Mouse (Mus musculus) MEL (cell line): ENCODE measurements around the gene Foxp2.

Experiments
- CHD2 ChIP-seq: IDR thresholded peaks from 2 replicates; pipeline ENCODE4 v1.6.1; 2011; ENCODE audit warnings: low read length, improper control_type of control experiment
- CTCF ChIP-seq, 3 experiments: IDR thresholded peaks in 2 of 3; conservative IDR thresholded peaks in 1 of 3; 2 replicates each; pipeline ENCODE4 v1.5.1; 2011 to 2012; ENCODE audit warnings: low read length in 3 of 3, low read depth in 2 of 3, mild to moderate bottlenecking in 2 of 3, improper control_type of control experiment in 1 of 3, inconsistent platforms in 1 of 3, mixed read lengths in 1 of 3, moderate library complexity in 1 of 3; ENCODE audit not compliant: control insufficient read depth in 1 of 3, insufficient read depth in 1 of 3, poor library complexity in 1 of 3, severe bottlenecking in 1 of 3
- E2F4 ChIP-seq: IDR thresholded peaks from 2 replicates; pipeline ENCODE4 v1.6.1; 2011; ENCODE audit warnings: low read depth, low read length, improper control_type of control experiment, borderline replicate concordance
- EP300 ChIP-seq, 2 experiments: IDR thresholded peaks; 2 replicates each; pipeline ENCODE4 v1.6.1; 2011; ENCODE audit warnings: improper control_type of control experiment in 2 of 2, low read length in 2 of 2, low read depth in 1 of 2, mild to moderate bottlenecking in 1 of 2
- ETS1 ChIP-seq: IDR thresholded peaks from 2 replicates; pipeline ENCODE4 v1.6.1; 2012; ENCODE audit warnings: low read depth, mild to moderate bottlenecking, inconsistent platforms, low read length, improper control_type of control experiment, moderate library complexity
- MAFK ChIP-seq: IDR thresholded peaks from 2 replicates; pipeline ENCODE4 v1.6.1; 2011; ENCODE audit warnings: low read depth, mild to moderate bottlenecking, low read length, improper control_type of control experiment, borderline replicate concordance
- MAX ChIP-seq: IDR thresholded peaks from 2 replicates; pipeline ENCODE4 v1.6.1; 2011; ENCODE audit warnings: low read length, improper control_type of control experiment
- MAZ ChIP-seq: IDR thresholded peaks from 2 replicates; pipeline ENCODE4 v1.6.1; 2012; ENCODE audit warnings: low read depth, mild to moderate bottlenecking, inconsistent platforms, low read length, improper control_type of control experiment
- MYC ChIP-seq: IDR thresholded peaks from 2 replicates; pipeline ENCODE4 v1.6.1; 2011; ENCODE audit warnings: low read depth, mild to moderate bottlenecking, low read length, improper control_type of control experiment, moderate library complexity
- POLR2A ChIP-seq, 2 experiments: IDR thresholded peaks; 2 replicates each; pipeline ENCODE4 v1.6.1; 2011 to 2012; ENCODE audit warnings: low read length in 2 of 2, mild to moderate bottlenecking in 2 of 2, control low read depth in 1 of 2, improper control_type of control experiment in 1 of 2, low read depth in 1 of 2, moderate library complexity in 1 of 2; ENCODE audit not compliant: control insufficient read depth in 1 of 2, insufficient read depth in 1 of 2, poor library complexity in 1 of 2
- POLR2AphosphoS5 ChIP-seq: IDR thresholded peaks from 2 replicates; pipeline ENCODE4 v1.6.1; 2012; ENCODE audit warnings: low read depth, borderline replicate concordance, mild to moderate bottlenecking, inconsistent platforms, low read length, moderate library complexity, mixed read lengths
- SIN3A ChIP-seq: IDR thresholded peaks from 2 replicates; pipeline ENCODE4 v1.6.1; 2012; ENCODE audit warnings: low read length, improper control_type of control experiment, inconsistent platforms
- ZNF384 ChIP-seq: IDR thresholded peaks from 2 replicates; pipeline ENCODE4 v1.6.1; 2012; ENCODE audit warnings: low read depth, mild to moderate bottlenecking, inconsistent platforms, low read length, improper control_type of control experiment

DNA sequence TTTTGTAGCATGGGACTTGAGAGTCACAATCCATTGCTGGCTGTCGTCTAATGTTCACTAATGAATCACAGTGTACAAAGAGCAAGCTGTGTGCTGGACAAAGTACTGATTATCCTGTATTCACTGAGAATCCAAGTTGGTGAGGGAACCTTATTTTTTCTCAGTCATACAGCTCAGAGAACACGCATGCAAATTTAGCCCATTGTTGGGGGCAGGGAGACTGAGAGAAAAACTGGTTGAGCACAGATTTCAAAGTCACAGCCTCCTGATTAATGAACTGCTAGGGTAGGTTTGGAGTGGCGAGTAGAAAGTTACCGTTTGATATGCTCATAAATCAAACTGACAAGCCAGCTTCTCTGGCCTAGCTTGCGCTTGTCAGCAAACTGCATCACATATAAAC is 477.1 kb downstream of the Foxp2 start:
- no peak for TF ChIP-seq CTCF (IDR thresholded peaks at IDR 0.05 in 2 of 3, conservative IDR thresholded peaks at IDR 0.05 in 1 of 3; ENCODE audit: control insufficient read depth in 1 of 3, insufficient read depth in 1 of 3, low read depth in 2 of 3, low read length in 3 of 3, poor library complexity in 1 of 3, severe bottlenecking in 1 of 3)
- no peak for TF ChIP-seq EP300 (IDR thresholded peaks at IDR 0.05; ENCODE audit: low read depth in 1 of 2, low read length in 2 of 2)
- TF ChIP-seq MAX, result no peak
- TF ChIP-seq E2F4, result no peak
- TF ChIP-seq POLR2A (IDR thresholded peaks at IDR 0.05; ENCODE audit: control insufficient read depth in 1 of 2, insufficient read depth in 1 of 2, low read depth in 1 of 2, low read length in 2 of 2, poor library complexity in 1 of 2), result no peak
- TF ChIP-seq ZNF384, result no peak
- TF ChIP-seq MAZ, result no peak
- TF ChIP-seq CHD2, result no peak
- no peak for TF ChIP-seq POLR2AphosphoS5
- TF ChIP-seq MYC, result no peak
- TF ChIP-seq ETS1, result no peak
- no peak for TF ChIP-seq SIN3A
- TF ChIP-seq MAFK, result no peak
